ENCODE assay signal across 13 mouse cellular contexts in genomic region chr12:81018516-81019279, GRCm38 (mm10). TPM values are rescaled to one million over a fixed set of nuclear protein-coding genes. Genes with fewer than 3 reads are reported as not detected.
DNase-seq lines count a peak whose midpoint lies in the region; ATAC-seq lines count a peak whose summit lies in the region.
"Had no signal": no experiment of that assay in that cellular context is flagged by ENCODE, and none has a peak within 500 bp of the region (broad histone marks: within the 10 kb centered on the region; RNA-seq: fewer than 3 reads in every experiment).

No protein-coding gene starts in this region.

- no peak for DNase-seq in hindbrain, embryonic 10.5 days (ENCODE audit: low spot score)
- DNase-seq in 416B (ENCODE audit: low read depth) (peak; percentile 3), R1 (ENCODE audit: low read depth, low spot score) (peak; percentile 80)
- DNase-seq in right cerebral cortex, adult 18-20 months: no peak
- DNase-seq in adrenal gland, adult 8-10 months: no peak
- DNase-seq in frontal cortex, postnatal 36 days (ENCODE audit: low spot score in 2 of 2): no peak
- DNase-seq: adrenal gland, postnatal 36 days; cerebellum, adult 9-11 months; layer of hippocampus, adult 9-11 months; thymus, postnatal 14 days had no signal

- no peaks in the 10 kb centered on the region for H3K27me3 ChIP-seq in hindbrain, embryonic 10.5 days (ENCODE audit: insufficient read depth, poor library complexity, severe bottlenecking)
- H3K27me3 ChIP-seq in hindbrain, embryonic 16.5 days (replicated peaks; ENCODE audit: control insufficient read depth, insufficient read depth, low read length): no peaks in the 10 kb centered on the region
- no peaks in the 10 kb centered on the region for H3K27me3 ChIP-seq in liver, embryonic 12.5 days (replicated peaks)

- no peak for ATAC-seq in hindbrain, embryonic 16.5 days
- ATAC-seq in liver, embryonic 12.5 days: peak; percentile 40; the same call in 1 of the 2 replicates
- ATAC-seq: inflammation-experienced regulatory T-cells, adult 6 months had no signal

- peak overlapping the region; percentile 40; the same call in 1 of the 2 replicates for H3K27ac ChIP-seq in hindbrain, embryonic 10.5 days
- no peak overlapping the region for H3K27ac ChIP-seq in hindbrain, embryonic 16.5 days (ENCODE audit: low read depth, low read length)
- no peak overlapping the region for H3K27ac ChIP-seq in liver, embryonic 12.5 days

- 0 out of 2 replicates have a peak, but pooled peaks cover 7% of the 10 kb centered on the region for H3K4me1 ChIP-seq in hindbrain, embryonic 10.5 days (replicated peaks)
- H3K4me1 ChIP-seq in hindbrain, embryonic 16.5 days (ENCODE audit: control insufficient read depth, insufficient read depth, low read depth, low read length): no peaks in the 10 kb centered on the region
- no peaks in the 10 kb centered on the region for H3K4me1 ChIP-seq in liver, embryonic 12.5 days

- no peaks in the 10 kb centered on the region for H3K9me3 ChIP-seq in hindbrain, embryonic 10.5 days
- H3K9me3 ChIP-seq in hindbrain, embryonic 16.5 days (ENCODE audit: control insufficient read depth, low read length): no peaks in the 10 kb centered on the region
- no peaks in the 10 kb centered on the region for H3K9me3 ChIP-seq in liver, embryonic 12.5 days (replicated peaks)

- no peak overlapping the region for H3K9ac ChIP-seq in hindbrain, embryonic 16.5 days (ENCODE audit: low read depth, low read length)
- no peak overlapping the region for H3K9ac ChIP-seq in liver, embryonic 12.5 days

- WGBS in hindbrain, embryonic 10.5 days: 84% methylated on average over 20 of the region's 20 CpGs
- WGBS in hindbrain, embryonic 16.5 days: 88% methylated on average over 20 of the region's 20 CpGs
- WGBS in liver, embryonic 12.5 days (ENCODE audit: insufficient replicate concordance): 64% methylated on average over 20 of the region's 20 CpGs

- no peak overlapping the region for H3K4me3 ChIP-seq in hindbrain, embryonic 10.5 days
- no peak overlapping the region for H3K4me3 ChIP-seq in hindbrain, embryonic 16.5 days (ENCODE audit: low read length)
- peak overlapping the region; percentile 12; the same call in 1 of the 2 replicates for H3K4me3 ChIP-seq in liver, embryonic 12.5 days

- no peaks in the 10 kb centered on the region for H3K36me3 ChIP-seq in hindbrain, embryonic 10.5 days
- no peaks in the 10 kb centered on the region for H3K36me3 ChIP-seq in hindbrain, embryonic 16.5 days (ENCODE audit: control insufficient read depth, insufficient read depth, low read length)
- H3K36me3 ChIP-seq in liver, embryonic 12.5 days: no peaks in the 10 kb centered on the region

- no peak overlapping the region for H3K4me2 ChIP-seq in hindbrain, embryonic 16.5 days (ENCODE audit: low read length)
- H3K4me2 ChIP-seq in liver, embryonic 12.5 days: peak overlapping the region; percentile 19; the same call in 1 of the 2 replicates

RNA-seq across cellular contexts. Expression of gene Smoc1, which starts 7.9 kb away (rescaled TPM):
- polyA plus RNA-seq in hindbrain, embryonic 10.5 days (2016; fragmentation: Nextera tagmentation; extraction: Ambion mirVana): 21.1 and 35.2 TPM in 2 replicates
- polyA plus RNA-seq in hindbrain, embryonic 16.5 days (2015; fragmentation: Nextera tagmentation; extraction: Ambion mirVana): 34.3 and 36.3 TPM in 2 replicates
- polyA plus RNA-seq in liver, embryonic 12.5 days (2016; fragmentation: Nextera tagmentation; extraction: Ambion mirVana): 7.0 and 7.9 TPM in 2 replicates
- total RNA-seq in adrenal gland, adult 8-10 months (2022): 100 to 1,000 TPM; 130 to 186 (median 164) TPM

RNA-seq across cellular contexts. Expression of gene Slc10a1, which starts 50.2 kb away (rescaled TPM):
- 0.26 and 0.36 TPM in 2 replicates for polyA plus RNA-seq in hindbrain, embryonic 10.5 days (2016; fragmentation: Nextera tagmentation; extraction: Ambion mirVana)
- polyA plus RNA-seq in hindbrain, embryonic 16.5 days (2015; fragmentation: Nextera tagmentation; extraction: Ambion mirVana): 0.43 and 0.61 TPM in 2 replicates
- polyA plus RNA-seq in liver, embryonic 12.5 days (2016; fragmentation: Nextera tagmentation; extraction: Ambion mirVana): 0.57 and 0.60 TPM in 2 replicates
- under 1 TPM in 2 of 4 experiments, not detected in 2; 0.22 to 0.23 TPM for total RNA-seq in adrenal gland, adult 8-10 months (2022)
- total RNA-seq: adrenal gland, postnatal 36 days had no signal

Comparison
In these comparisons a context has a peak if more than half of its experiments do, and no peak if none do; other contexts are left out.
1. DNase-seq: peak in 416B (single experiment) and R1 (single experiment); none in hindbrain, embryonic 10.5 days (single experiment), right cerebral cortex, adult 18-20 months (single experiment), adrenal gland, adult 8-10 months (single experiment) and frontal cortex, postnatal 36 days (0 of 2).